Mouse (Mus musculus) limb, embryonic 11.5 days (tissue): ENCODE measurements around the gene Lin54. TPM values are rescaled to one million over a fixed set of nuclear protein-coding genes. Genes with fewer than 3 reads are reported as not detected.

Experiments used
- ATAC-seq: fragments of 200-750 bp; cut with Nextera tagmentation; 2 replicates; pipeline ENCODE4 v1.8.0; 2017; ENCODE audit warnings: low read depth; ENCODE audit not compliant: insufficient number of reproducible peaks, low FRiP score, low TSS enrichment
- DNase-seq: peaks from one replicate; pipeline ENCODE4 v3.0.0-alpha.2; 2015; ENCODE audit warnings: low spot score
- H3K27ac ChIP-seq: fragments of 300-500 bp; sonication (generic); replicated peaks from 2 replicates; pipeline ENCODE4 v1.5.1; 2014; ENCODE audit warnings: low read depth, mild to moderate bottlenecking, low read length
- H3K27me3 ChIP-seq: fragments of 300-500 bp; sonication (generic); 2 replicates; pipeline ENCODE4 v1.6.1; 2014; ENCODE audit warnings: mild to moderate bottlenecking, low read length, mixed read lengths; ENCODE audit not compliant: control insufficient read depth, insufficient read depth
- H3K36me3 ChIP-seq: fragments of 300-500 bp; sonication (generic); 2 replicates; pipeline ENCODE4 v1.6.1; 2014; ENCODE audit warnings: mild to moderate bottlenecking, low read length, moderate library complexity, mixed read lengths; ENCODE audit not compliant: control insufficient read depth, insufficient read depth
- H3K4me1 ChIP-seq: fragments of 300-500 bp; sonication (generic); 2 replicates; pipeline ENCODE4 v1.6.1; 2014; ENCODE audit warnings: low read length, mixed read lengths; ENCODE audit not compliant: control insufficient read depth, insufficient read depth
- H3K4me2 ChIP-seq: fragments of 300-500 bp; sonication (generic); 2 replicates; pipeline ENCODE4 v1.6.1; 2014; ENCODE audit warnings: low read depth, mild to moderate bottlenecking, moderate library complexity; ENCODE audit not compliant: severe bottlenecking
- H3K4me3 ChIP-seq: fragments of 300-500 bp; sonication (generic); 2 replicates; pipeline ENCODE4 v1.5.1; 2014; ENCODE audit warnings: low read depth, low read length
- H3K9ac ChIP-seq: fragments of 300-500 bp; sonication (generic); 2 replicates; pipeline ENCODE4 v1.6.1; 2014; ENCODE audit warnings: mild to moderate bottlenecking, low read length
- H3K9me3 ChIP-seq: fragments of 300-500 bp; sonication (generic); 2 replicates; pipeline ENCODE4 v1.6.1; 2016; ENCODE audit warnings: low read length; ENCODE audit not compliant: control insufficient read depth
- WGBS: fragments of 180-500 bp; shearing (Covaris S2); extraction: QIAGEN DNeasy Blood & Tissue Kit; methylation state at CpG from one replicate; pipeline ENCODE4 v1.1.7; 2014; 5-methylcytosine and 5-hydroxymethylcytosine counted together
- polyA plus RNA-seq: library from polyadenylated mRNA; unstranded; fragments of >200 nt; fragmentation: Nextera tagmentation; extraction: Ambion mirVana; gene quantifications from 2 replicates; pipeline ENCODE4 v1.2.1, GENCODE M21; 2014

Gene Lin54
- polyA plus RNA-seq, 1 experiment from 2014 or later = 16.1 TPM

DNA sequence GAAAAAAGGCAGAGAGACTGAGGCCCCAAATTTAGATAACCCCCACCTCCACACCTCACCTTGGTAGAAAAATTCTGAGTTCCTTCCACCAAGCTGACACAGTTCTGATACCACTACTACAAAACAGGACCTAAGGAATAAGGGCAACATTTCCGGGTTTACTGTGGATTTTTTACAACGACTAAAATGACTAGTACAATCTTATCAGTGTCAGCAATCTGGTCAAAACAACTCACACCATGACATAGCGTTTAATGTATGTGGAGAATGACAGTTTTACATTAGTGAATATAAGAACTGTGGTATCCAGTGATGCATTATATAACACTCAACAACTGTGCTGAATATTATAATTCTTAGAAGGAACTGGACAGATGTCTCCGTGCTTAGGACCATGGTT lies 828 bp upstream of the Lin54 start:
- no peak for ATAC-seq
- Histone ChIP-seq H3K4me2 (no peak overlapping the region; the same call in 1 of the 2 replicates), H3K4me3 (no peak overlapping the region)

GRCm38 (mm10) chr5:100499831-100500304 lies 571 bp downstream of the Lin54 start:
- H3K27ac ChIP-seq = peak overlapping the region; percentile 68
- no peaks in the 10 kb centered on the region for H3K27me3 ChIP-seq
- under 1% methylated on average over 36 of the region's 41 CpGs for WGBS
- H3K4me1 ChIP-seq = peaks cover 6% of the 10 kb centered on the region; the same call in 1 of the 2 replicates
- ATAC-seq = peak; percentile 31; the same call in 1 of the 2 replicates
- H3K4me2 ChIP-seq = peak overlapping the region; percentile 93
- no peaks in the 10 kb centered on the region for H3K9me3 ChIP-seq
- DNase-seq = peak; percentile 65
- peak overlapping the region; percentile 77 for H3K4me3 ChIP-seq
- peak overlapping the region; percentile 70 for H3K9ac ChIP-seq
- no peaks in the 10 kb centered on the region for H3K36me3 ChIP-seq

More for the DNA sequence above, 828 bp upstream of the Lin54 start:
- 84% methylated on average over 4 of the region's 4 CpGs for WGBS
- Histone ChIP-seq H3K27ac (no peak overlapping the region), H3K27me3 (no peaks in the 10 kb centered on the region), H3K4me1 (peaks cover 6% of the 10 kb centered on the region; the same call in 1 of the 2 replicates), H3K9me3 (no peaks in the 10 kb centered on the region), H3K9ac (no peak overlapping the region), H3K36me3 (no peaks in the 10 kb centered on the region)
- no peak for DNase-seq

DNA sequence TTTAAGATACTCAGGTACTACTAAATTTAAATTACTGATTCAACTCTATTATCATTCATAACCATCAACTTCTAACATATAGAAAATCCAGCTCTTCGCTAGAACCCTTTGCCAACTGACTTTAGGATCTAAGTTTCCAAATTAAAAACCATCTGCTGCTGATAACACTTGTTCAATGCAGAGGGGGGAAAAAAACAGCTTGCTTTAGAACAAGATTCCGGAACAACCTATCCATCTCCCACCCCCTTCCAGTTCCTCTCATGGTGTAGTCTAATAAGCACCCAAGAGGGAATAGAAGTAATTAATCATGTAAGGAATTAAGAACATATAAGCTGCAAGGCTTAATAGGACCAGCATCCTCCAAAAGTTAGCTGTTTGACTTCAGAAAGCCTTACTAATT lies 1.2 kb downstream of the Lin54 start:
- WGBS = 22% methylated on average over 2 of the region's 2 CpGs
- no peak overlapping the region; the same call in 1 of the 2 replicates for H3K9ac ChIP-seq

GRCm38 (mm10) chr5:100498436-100499180 lies 1.8 kb downstream of the Lin54 start:
- ATAC-seq = peak; percentile 52; the same call in 1 of the 2 replicates
- peak; percentile 81 for DNase-seq
- Histone ChIP-seq H3K9ac (peak overlapping the region; percentile 65), H3K4me2 (peak overlapping the region; percentile 93), H3K36me3 (no peaks in the 10 kb centered on the region), H3K27me3 (no peaks in the 10 kb centered on the region), H3K9me3 (no peaks in the 10 kb centered on the region), H3K4me3 (peak overlapping the region; percentile 77), H3K4me1 (peaks cover 6% of the 10 kb centered on the region; the same call in 1 of the 2 replicates), H3K27ac (0 out of 2 replicates have a peak overlapping the region, but pooled peaks have one; percentile 18)
- 1% methylated on average over 39 of the region's 46 CpGs for WGBS

More for the DNA sequence above, 1.2 kb downstream of the Lin54 start:
- Histone ChIP-seq H3K27me3 (no peaks in the 10 kb centered on the region), H3K27ac (no peak overlapping the region), H3K36me3 (no peaks in the 10 kb centered on the region), H3K4me2 (peak overlapping the region; percentile 93), H3K9me3 (no peaks in the 10 kb centered on the region), H3K4me3 (peak overlapping the region; percentile 77), H3K4me1 (peaks cover 6% of the 10 kb centered on the region; the same call in 1 of the 2 replicates)
- no peak for ATAC-seq
- DNase-seq = no peak

- ATAC-seq = no peak
- H3K4me3 ChIP-seq = no peak overlapping the region
- no peak overlapping the region for H3K9ac ChIP-seq
- H3K9me3 ChIP-seq = no peaks in the 10 kb centered on the region
- H3K27me3 ChIP-seq = no peaks in the 10 kb centered on the region
- H3K36me3 ChIP-seq = no peaks in the 10 kb centered on the region
- H3K4me2 ChIP-seq = no peak overlapping the region
- H3K4me1 ChIP-seq = no peaks in the 10 kb centered on the region
- 65% methylated on average over 4 of the region's 4 CpGs for WGBS
- no peak for DNase-seq
- no peak overlapping the region for H3K27ac ChIP-seq
Observed at GRCm38 (mm10) chr5:100491704-100492103, 8.7 kb downstream of the Lin54 start.

GRCm38 (mm10) chr5:100489340-100489739 lies 11.1 kb downstream of the Lin54 start:
- Histone ChIP-seq H3K4me2 (no peak overlapping the region), H3K9ac (no peak overlapping the region), H3K4me3 (no peak overlapping the region), H3K27ac (no peak overlapping the region), H3K27me3 (no peaks in the 10 kb centered on the region), H3K9me3 (no peaks in the 10 kb centered on the region), H3K4me1 (no peaks in the 10 kb centered on the region), H3K36me3 (no peaks in the 10 kb centered on the region)
- ATAC-seq (no peak), DNase-seq (no peak)
- WGBS = 90% methylated on average over 2 of the region's 2 CpGs

GRCm38 (mm10) chr5:100488231-100488630 lies 12.2 kb downstream of the Lin54 start:
- no peaks in the 10 kb centered on the region for H3K9me3 ChIP-seq
- DNase-seq = no peak
- H3K27me3 ChIP-seq = no peaks in the 10 kb centered on the region
- 97% methylated on average over 3 of the region's 3 CpGs for WGBS
- H3K4me2 ChIP-seq = no peak overlapping the region
- no peaks in the 10 kb centered on the region for H3K4me1 ChIP-seq
- H3K9ac ChIP-seq = no peak overlapping the region
- H3K27ac ChIP-seq = no peak overlapping the region
- H3K4me3 ChIP-seq = no peak overlapping the region
- no peak for ATAC-seq
- H3K36me3 ChIP-seq = no peaks in the 10 kb centered on the region; the same call in 1 of the 2 replicates

DNA sequence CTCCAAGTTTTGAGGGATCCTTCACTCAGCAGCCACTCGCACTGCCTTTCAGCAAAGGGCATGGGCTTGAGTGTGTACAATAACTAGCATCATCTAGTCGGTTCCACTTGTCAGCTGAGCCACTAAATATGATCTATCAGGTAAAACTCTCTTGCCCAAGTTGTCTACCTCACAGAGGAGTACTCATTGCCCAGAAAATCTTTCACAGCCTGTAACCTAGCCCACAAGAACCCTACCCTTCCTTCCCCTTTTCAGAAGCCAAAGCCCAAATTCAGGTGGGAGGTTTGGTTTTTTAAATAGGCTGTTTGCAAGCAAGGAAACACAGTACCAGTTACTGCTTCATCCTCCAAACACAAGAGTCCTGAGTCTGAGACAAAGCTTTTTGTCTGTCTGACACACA lies 13.3 kb downstream of the Lin54 start:
- DNase-seq (no peak), ATAC-seq (no peak)
- H3K27me3 ChIP-seq = no peaks in the 10 kb centered on the region
- H3K4me3 ChIP-seq = no peak overlapping the region
- no peaks in the 10 kb centered on the region; the same call in 1 of the 2 replicates for H3K36me3 ChIP-seq
- H3K9ac ChIP-seq = no peak overlapping the region
- WGBS = 85% methylated on average over 2 of the region's 2 CpGs
- no peaks in the 10 kb centered on the region for H3K4me1 ChIP-seq
- H3K4me2 ChIP-seq = no peak overlapping the region
- H3K9me3 ChIP-seq = no peaks in the 10 kb centered on the region
- no peak overlapping the region for H3K27ac ChIP-seq
